Mouse (Mus musculus): ENCODE data around the gene H3f3a. TPM values are rescaled to one million over a fixed set of nuclear protein-coding genes. Genes with fewer than 3 reads are reported as not detected.
"Not testable (repeated sequence)": the region's sequence is repeated elsewhere in the genome, so short reads cannot be mapped to it uniquely, and the experiment has no call there.

Gene H3f3a
- polyA plus RNA-seq, 1 experiment from 2014 or later = 1,931 TPM

DNA sequence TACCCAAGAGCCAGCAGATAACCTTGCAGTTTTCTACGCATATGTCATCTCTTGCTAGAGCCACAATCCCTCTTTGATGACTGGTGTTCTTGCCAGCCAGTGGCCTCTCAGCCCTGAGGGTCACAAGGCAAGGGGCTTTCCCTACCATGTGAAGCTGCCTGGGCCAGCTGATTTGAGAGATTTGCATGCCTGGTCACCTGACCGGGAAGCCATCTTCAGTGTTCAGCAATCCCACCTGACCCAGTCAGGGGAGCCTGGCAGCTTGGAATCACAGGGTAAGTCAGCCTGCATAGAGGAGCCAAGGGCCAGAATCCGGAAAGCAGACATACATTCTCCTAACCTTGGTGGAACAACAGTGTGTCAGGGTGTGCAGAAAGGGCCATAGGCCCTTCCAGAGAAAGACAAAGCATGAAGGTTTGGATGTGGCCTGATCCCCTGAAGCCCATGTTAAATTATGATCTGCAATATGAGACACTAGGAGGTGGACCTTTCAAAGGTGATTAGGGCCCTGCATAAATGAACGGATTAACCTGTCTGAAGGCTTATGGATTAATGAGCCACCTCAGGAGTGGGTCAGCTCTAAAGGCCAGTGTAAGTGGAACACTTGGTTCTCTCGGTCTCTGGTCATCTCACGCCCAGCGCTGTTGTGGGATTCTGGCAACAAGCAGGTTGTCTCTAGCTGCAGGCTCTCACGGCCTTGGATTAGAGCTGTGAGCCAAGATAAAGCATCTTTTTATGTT lies 28.0 kb upstream of the H3f3a start:
- H3K4me1 ChIP-seq (ENCODE audit: control insufficient read depth, insufficient read depth, low read length) = no peaks in the 10 kb centered on the region
- no peaks in the 10 kb centered on the region for H3K9me3 ChIP-seq (replicated peaks; ENCODE audit: control insufficient read depth, low read length)
- H3K4me2 ChIP-seq = no peak overlapping the region
- H3K27me3 ChIP-seq (ENCODE audit: control insufficient read depth, insufficient read depth, low read length) = no peaks in the 10 kb centered on the region
- no peak overlapping the region for H3K4me3 ChIP-seq (ENCODE audit: low read depth, low read length)
- H3K9ac ChIP-seq (ENCODE audit: low read depth, low read length) = no peak overlapping the region
- no peak for ATAC-seq (replicated peaks; ENCODE audit: insufficient number of reproducible peaks, low FRiP score, low TSS enrichment)
- 82% methylated on average over 8 of the region's 8 CpGs for whole genome bisulfite sequencing (ENCODE audit: insufficient replicate concordance)
- no peak overlapping the region for H3K27ac ChIP-seq (ENCODE audit: low read depth, low read length)
- no peaks in the 10 kb centered on the region for H3K36me3 ChIP-seq (ENCODE audit: control insufficient read depth, insufficient read depth, low read length)

DNA sequence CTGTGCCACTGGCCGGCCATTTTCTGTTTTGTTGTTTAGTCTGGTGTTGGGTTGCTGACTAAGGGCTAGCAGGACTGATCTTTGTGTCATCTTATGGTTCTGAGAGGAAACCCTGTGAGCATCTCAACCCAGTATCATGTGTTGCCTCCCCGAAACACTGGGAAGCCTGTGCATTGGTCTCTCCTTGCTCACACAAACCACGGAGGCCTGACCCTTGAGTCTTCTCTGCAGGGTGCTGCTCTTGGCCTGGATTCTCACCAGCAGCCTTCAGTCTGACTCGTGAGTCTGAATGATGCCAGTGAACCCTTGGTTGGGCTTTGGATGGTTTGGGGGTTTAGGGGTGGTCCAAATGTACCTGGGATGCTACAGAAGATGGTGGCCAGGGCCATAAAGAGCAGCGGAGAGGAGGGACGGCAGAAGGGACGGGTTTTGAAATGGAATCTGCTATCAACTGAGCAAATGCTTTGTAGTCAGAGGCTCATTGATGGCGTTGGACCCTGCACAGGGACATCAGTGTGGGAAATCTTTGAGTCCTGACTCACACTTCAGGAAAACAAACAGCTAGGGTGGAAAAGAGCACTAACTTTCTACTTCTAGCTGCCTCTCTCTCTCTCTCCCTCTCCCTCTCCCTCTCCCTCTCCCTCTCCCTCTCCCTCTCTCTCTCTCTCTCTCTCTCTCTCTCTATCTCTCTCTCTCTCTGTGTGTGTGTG lies 25.6 kb upstream of the H3f3a start:
- Histone ChIP-seq H3K4me1 (ENCODE audit: control insufficient read depth, insufficient read depth, low read length) (no peaks in the 10 kb centered on the region), H3K9me3 (replicated peaks; ENCODE audit: control insufficient read depth, low read length) (no peaks in the 10 kb centered on the region), H3K27me3 (ENCODE audit: control insufficient read depth, insufficient read depth, low read length) (no peaks in the 10 kb centered on the region), H3K4me2 (no peak overlapping the region), H3K9ac (ENCODE audit: low read depth, low read length) (no peak overlapping the region), H3K4me3 (ENCODE audit: low read depth, low read length) (no peak overlapping the region), H3K36me3 (ENCODE audit: control insufficient read depth, insufficient read depth, low read length) (no peaks in the 10 kb centered on the region), H3K27ac (ENCODE audit: low read depth, low read length) (no peak overlapping the region)
- no peak for ATAC-seq (replicated peaks; ENCODE audit: insufficient number of reproducible peaks, low FRiP score, low TSS enrichment)
- WGBS (ENCODE audit: insufficient replicate concordance) = 67% methylated on average over 8 of the region's 8 CpGs

GRCm38 (mm10) chr1:180838014-180838413 lies 24.3 kb upstream of the H3f3a start:
- Histone ChIP-seq H3K27ac (ENCODE audit: low read depth, low read length) (no peak overlapping the region), H3K27me3 (ENCODE audit: control insufficient read depth, insufficient read depth, low read length) (no peaks in the 10 kb centered on the region), H3K36me3 (ENCODE audit: control insufficient read depth, insufficient read depth, low read length) (no peaks in the 10 kb centered on the region), H3K4me2 (no peak overlapping the region), H3K4me1 (ENCODE audit: control insufficient read depth, insufficient read depth, low read length) (no peaks in the 10 kb centered on the region), H3K9ac (ENCODE audit: low read depth, low read length) (no peak overlapping the region), H3K9me3 (replicated peaks; ENCODE audit: control insufficient read depth, low read length) (no peaks in the 10 kb centered on the region), H3K4me3 (ENCODE audit: low read depth, low read length) (no peak overlapping the region)
- ATAC-seq (replicated peaks; ENCODE audit: insufficient number of reproducible peaks, low FRiP score, low TSS enrichment) = no peak
- WGBS (ENCODE audit: insufficient replicate concordance) = 63% methylated on average over 6 of the region's 6 CpGs

DNA sequence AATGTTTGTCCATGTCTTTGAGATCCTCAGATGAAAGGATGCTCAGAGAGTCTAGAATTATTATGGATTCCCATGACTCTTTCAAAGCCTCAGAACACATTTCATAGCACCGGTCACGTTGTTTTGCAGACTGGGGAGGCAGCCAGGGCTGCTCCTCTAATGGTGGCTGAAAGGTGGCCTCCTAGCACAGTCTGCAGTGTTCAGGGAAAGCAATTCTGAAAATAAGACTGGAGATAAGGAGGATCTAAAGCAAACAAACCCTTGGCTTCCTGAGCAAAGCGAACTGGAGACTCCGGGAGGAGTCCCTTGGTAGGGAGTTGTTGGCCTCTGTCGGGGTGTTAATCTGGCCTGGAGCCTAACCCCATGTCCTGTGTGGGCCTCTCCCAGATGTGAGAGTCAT lies 23.4 kb upstream of the H3f3a start:
- H3K4me2 ChIP-seq = no peak overlapping the region
- no peaks in the 10 kb centered on the region for H3K9me3 ChIP-seq (replicated peaks; ENCODE audit: control insufficient read depth, low read length)
- H3K27ac ChIP-seq (ENCODE audit: low read depth, low read length) = no peak overlapping the region
- no peak overlapping the region for H3K4me3 ChIP-seq (ENCODE audit: low read depth, low read length)
- H3K9ac ChIP-seq (ENCODE audit: low read depth, low read length) = no peak overlapping the region
- no peaks in the 10 kb centered on the region for H3K36me3 ChIP-seq (ENCODE audit: control insufficient read depth, insufficient read depth, low read length)
- no peaks in the 10 kb centered on the region for H3K27me3 ChIP-seq (ENCODE audit: control insufficient read depth, insufficient read depth, low read length)
- WGBS (ENCODE audit: insufficient replicate concordance) = 68% methylated on average over 5 of the region's 5 CpGs
- no peaks in the 10 kb centered on the region for H3K4me1 ChIP-seq (ENCODE audit: control insufficient read depth, insufficient read depth, low read length)
- no peak for ATAC-seq (replicated peaks; ENCODE audit: insufficient number of reproducible peaks, low FRiP score, low TSS enrichment)

- 90% methylated on average over 5 of the region's 8 CpGs for WGBS (ENCODE audit: insufficient replicate concordance)
- not testable (repeated sequence) for H3K27me3 ChIP-seq (ENCODE audit: control insufficient read depth, insufficient read depth, low read length); H3K9ac ChIP-seq (ENCODE audit: low read depth, low read length); ATAC-seq (replicated peaks; ENCODE audit: insufficient number of reproducible peaks, low FRiP score, low TSS enrichment); H3K4me3 ChIP-seq (ENCODE audit: low read depth, low read length); H3K36me3 ChIP-seq (ENCODE audit: control insufficient read depth, insufficient read depth, low read length); H3K27ac ChIP-seq (ENCODE audit: low read depth, low read length); H3K4me2 ChIP-seq; H3K4me1 ChIP-seq (ENCODE audit: control insufficient read depth, insufficient read depth, low read length); H3K9me3 ChIP-seq (replicated peaks; ENCODE audit: control insufficient read depth, low read length)
Measured at GRCm38 (mm10) chr1:180836467-180836866, 22.7 kb upstream of the H3f3a start.

DNA sequence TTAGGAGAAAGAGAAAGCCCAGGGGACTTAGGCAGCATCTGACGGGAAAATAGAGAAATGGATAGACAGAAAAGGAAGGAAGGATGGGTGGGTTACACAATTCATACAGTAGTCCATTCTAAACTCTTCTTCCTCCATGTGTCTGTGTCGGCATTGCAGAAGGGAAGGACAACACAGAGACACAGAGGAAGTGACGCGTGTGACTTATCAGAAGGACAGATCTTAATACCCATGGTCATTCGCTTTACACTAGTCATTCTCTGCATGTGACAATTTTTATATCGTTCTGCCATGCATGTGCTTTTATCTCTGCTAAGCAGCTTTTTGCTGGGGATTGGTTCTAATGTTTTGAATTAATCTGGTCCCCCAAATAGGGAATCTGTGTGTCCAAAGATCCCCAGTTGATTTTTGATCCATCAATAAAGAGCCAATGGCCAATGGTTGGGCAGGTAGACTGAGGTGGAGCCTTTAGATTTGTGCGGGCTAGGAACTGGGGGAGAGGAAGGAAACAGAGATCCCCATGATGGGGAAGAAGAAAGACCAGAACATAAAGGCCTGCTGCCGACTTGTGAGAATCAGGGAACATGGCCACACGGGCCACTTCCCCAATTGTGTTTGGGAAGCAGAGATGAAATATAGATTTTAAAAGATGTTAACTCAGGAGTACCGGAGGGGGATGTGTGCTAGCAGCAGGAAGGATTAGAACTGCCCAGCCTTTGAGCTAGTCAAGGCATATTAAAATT lies 21.7 kb upstream of the H3f3a start:
- H3K4me1 ChIP-seq (ENCODE audit: control insufficient read depth, insufficient read depth, low read length) = peaks cover 3% of the 10 kb centered on the region
- no peak overlapping the region for H3K9ac ChIP-seq (ENCODE audit: low read depth, low read length)
- WGBS (ENCODE audit: insufficient replicate concordance) = 81% methylated on average over 10 of the region's 10 CpGs
- ATAC-seq (replicated peaks; ENCODE audit: insufficient number of reproducible peaks, low FRiP score, low TSS enrichment) = no peak
- H3K27ac ChIP-seq (ENCODE audit: low read depth, low read length) = no peak overlapping the region
- H3K36me3 ChIP-seq (ENCODE audit: control insufficient read depth, insufficient read depth, low read length) = no peaks in the 10 kb centered on the region
- H3K4me2 ChIP-seq = no peak overlapping the region
- no peak overlapping the region for H3K4me3 ChIP-seq (ENCODE audit: low read depth, low read length)
- no peaks in the 10 kb centered on the region for H3K9me3 ChIP-seq (replicated peaks; ENCODE audit: control insufficient read depth, low read length)
- no peaks in the 10 kb centered on the region for H3K27me3 ChIP-seq (ENCODE audit: control insufficient read depth, insufficient read depth, low read length)

- no peak overlapping the region for H3K4me3 ChIP-seq (ENCODE audit: low read depth, low read length)
- no peaks in the 10 kb centered on the region for H3K36me3 ChIP-seq (ENCODE audit: control insufficient read depth, insufficient read depth, low read length)
- peak; percentile 14; the same call in 1 of the 2 replicates for ATAC-seq (replicated peaks; ENCODE audit: insufficient number of reproducible peaks, low FRiP score, low TSS enrichment)
- peak overlapping the region; percentile 41 for H3K4me2 ChIP-seq
- H3K9me3 ChIP-seq (replicated peaks; ENCODE audit: control insufficient read depth, low read length) = no peaks in the 10 kb centered on the region
- H3K27ac ChIP-seq (ENCODE audit: low read depth, low read length) = no peak overlapping the region
- no peak overlapping the region for H3K9ac ChIP-seq (ENCODE audit: low read depth, low read length)
- H3K27me3 ChIP-seq (ENCODE audit: control insufficient read depth, insufficient read depth, low read length) = no peaks in the 10 kb centered on the region
- peaks cover 12% of the 10 kb centered on the region for H3K4me1 ChIP-seq (ENCODE audit: control insufficient read depth, insufficient read depth, low read length)
- 33% methylated on average over 14 of the region's 14 CpGs for WGBS (ENCODE audit: insufficient replicate concordance)
Measured at GRCm38 (mm10) chr1:180830588-180831346, 17.0 kb upstream of the H3f3a start.

- H3K4me2 ChIP-seq = peak overlapping the region; percentile 41
- peak; percentile 65 for ATAC-seq (replicated peaks; ENCODE audit: insufficient number of reproducible peaks, low FRiP score, low TSS enrichment)
Measured at GRCm38 (mm10) chr1:180830175-180830574, 16.4 kb upstream of the H3f3a start.

More at GRCm38 (mm10) chr1:180830175-180830574, 16.4 kb upstream of the H3f3a start:
- Histone ChIP-seq H3K27me3 (ENCODE audit: control insufficient read depth, insufficient read depth, low read length) (no peaks in the 10 kb centered on the region), H3K36me3 (ENCODE audit: control insufficient read depth, insufficient read depth, low read length) (no peaks in the 10 kb centered on the region), H3K4me1 (ENCODE audit: control insufficient read depth, insufficient read depth, low read length) (peaks cover 12% of the 10 kb centered on the region), H3K9ac (ENCODE audit: low read depth, low read length) (no peak overlapping the region; the same call in 1 of the 2 replicates), H3K27ac (ENCODE audit: low read depth, low read length) (no peak overlapping the region), H3K9me3 (replicated peaks; ENCODE audit: control insufficient read depth, low read length) (no peaks in the 10 kb centered on the region), H3K4me3 (ENCODE audit: low read depth, low read length) (no peak overlapping the region)
- 66% methylated on average over 11 of the region's 11 CpGs for WGBS (ENCODE audit: insufficient replicate concordance)
